Mouse (Mus musculus) bone marrow macrophage, adult 2 months (primary cell): ENCODE measurements around the gene Olfr763.

ENCODE experiments used
- CTCF ChIP-seq: IDR thresholded peaks from 2 replicates; pipeline ENCODE4 v1.5.1; 2012; ENCODE audit warnings: low read depth, mild to moderate bottlenecking, low read length, moderate library complexity
- POLR2A ChIP-seq: IDR thresholded peaks from 2 replicates; pipeline ENCODE4 v1.6.1; 2012; ENCODE audit warnings: mild to moderate bottlenecking, low read depth, low read length, borderline replicate concordance

DNA sequence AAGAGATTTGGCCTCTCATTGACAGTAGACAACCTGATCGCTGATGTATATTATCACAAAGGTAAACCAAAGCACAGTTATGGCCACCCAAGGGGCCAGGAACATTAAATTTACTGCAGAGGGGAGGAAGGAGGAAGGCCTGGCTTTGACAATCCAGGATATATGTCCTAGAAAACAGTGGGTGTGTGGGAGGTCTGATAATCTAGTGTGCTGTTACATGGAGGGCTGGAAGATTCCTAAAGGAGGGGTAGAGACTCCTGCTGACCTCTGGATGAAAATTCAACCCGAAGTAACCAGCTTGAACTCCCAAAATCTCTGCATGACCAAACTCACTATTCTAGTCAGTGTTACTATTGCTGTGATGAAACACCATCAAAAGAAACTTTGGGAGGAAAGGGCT, 17.8 kb downstream of the Olfr763 start:
- TF ChIP-seq CTCF (no peak), POLR2A (no peak)
